Mouse (Mus musculus) thymus, adult 2 months (tissue): Measurements from ENCODE around the gene Mon2.

Experiments
- CTCF ChIP-seq: fragments of 200-500 bp; IDR thresholded peaks from 2 replicates; pipeline ENCODE4 v1.5.1; 2012; ENCODE audit warnings: mild to moderate bottlenecking, control low read depth, low read length, moderate library complexity, borderline replicate concordance; ENCODE audit not compliant: control insufficient read depth, poor library complexity, insufficient read depth; ENCODE audit errors: extremely low read depth
- POLR2A ChIP-seq: fragments of 200-500 bp; IDR thresholded peaks from 2 replicates; pipeline ENCODE4 v1.6.1; 2012; ENCODE audit warnings: mild to moderate bottlenecking, low read length, control low read depth, moderate library complexity; ENCODE audit not compliant: control insufficient read depth, poor library complexity, insufficient read depth; ENCODE audit errors: extremely low read depth

DNA sequence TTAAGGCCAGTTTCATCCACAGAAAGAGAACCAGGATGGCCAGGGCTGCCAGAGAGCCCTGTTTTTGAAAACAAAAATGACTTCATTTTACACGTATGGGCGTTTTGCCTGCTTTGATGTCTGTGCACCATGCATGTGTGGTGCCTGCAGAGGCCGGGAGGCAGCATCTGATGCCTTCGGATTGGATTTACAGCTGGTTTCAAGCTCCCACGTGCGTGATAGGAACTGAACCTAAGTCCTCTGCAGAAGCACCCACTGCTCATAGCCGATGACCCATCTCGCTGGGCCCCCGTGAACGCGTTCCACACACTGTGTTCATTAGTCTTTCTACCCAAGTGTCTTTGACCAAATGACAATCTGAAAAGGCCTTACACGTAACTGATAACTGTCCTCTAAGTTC is 96.2 kb downstream of the Mon2 start:
- TF ChIP-seq CTCF = no peak
- no peak for TF ChIP-seq POLR2A
